Mouse (Mus musculus) neural tube, embryonic 12.5 days (tissue): ENCODE measurements around the gene Zfp536. TPM values are rescaled to one million over a fixed set of nuclear protein-coding genes. Genes with fewer than 3 reads are reported as not detected.

Source experiments
- ATAC-seq: fragments of 200-750 bp; cut with Nextera tagmentation; 2 replicates; pipeline ENCODE4 v1.8.0; 2017; ENCODE audit warnings: low read depth, mild to moderate bottlenecking, moderate TSS enrichment, moderate library complexity; ENCODE audit not compliant: low FRiP score
- H3K27ac ChIP-seq: fragments of 300-500 bp; sonication (generic); 2 replicates; pipeline ENCODE4 v1.5.1; 2016
- H3K27me3 ChIP-seq: fragments of 300-500 bp; sonication (generic); replicated peaks from 2 replicates; pipeline ENCODE4 v1.6.1; 2016; ENCODE audit warnings: mild to moderate bottlenecking
- H3K36me3 ChIP-seq: fragments of 300-500 bp; sonication (generic); 2 replicates; pipeline ENCODE4 v1.6.1; 2016; ENCODE audit warnings: mild to moderate bottlenecking
- H3K4me1 ChIP-seq: fragments of 300-500 bp; sonication (generic); 2 replicates; pipeline ENCODE4 v1.6.1; 2016
- H3K4me2 ChIP-seq: fragments of 300-500 bp; sonication (generic); replicated peaks from 2 replicates; pipeline ENCODE4 v1.6.1; 2016; ENCODE audit warnings: mild to moderate bottlenecking
- H3K4me3 ChIP-seq: fragments of 300-500 bp; sonication (generic); 2 replicates; pipeline ENCODE4 v1.5.1; 2016
- H3K9ac ChIP-seq: fragments of 300-500 bp; sonication (generic); 2 replicates; pipeline ENCODE4 v1.6.1; 2016; ENCODE audit warnings: mild to moderate bottlenecking
- H3K9me3 ChIP-seq: fragments of 300-500 bp; sonication (generic); 2 replicates; pipeline ENCODE4 v1.6.1; 2016; ENCODE audit warnings: mild to moderate bottlenecking
- WGBS: fragments of 180-500 bp; shearing (Covaris S2); methylation state at CpG from one replicate; pipeline ENCODE4 v1.1.7; 2016; 5-methylcytosine and 5-hydroxymethylcytosine counted together
- polyA plus RNA-seq: library from polyadenylated mRNA; unstranded; fragments of >200 nt; fragmentation: Nextera tagmentation; extraction: Ambion mirVana; gene quantifications from 2 replicates; pipeline ENCODE4 v1.2.1, GENCODE M21; 2016

The Zfp536 gene
- 46.9 and 48.5 TPM in 2 replicates for polyA plus RNA-seq

DNA sequence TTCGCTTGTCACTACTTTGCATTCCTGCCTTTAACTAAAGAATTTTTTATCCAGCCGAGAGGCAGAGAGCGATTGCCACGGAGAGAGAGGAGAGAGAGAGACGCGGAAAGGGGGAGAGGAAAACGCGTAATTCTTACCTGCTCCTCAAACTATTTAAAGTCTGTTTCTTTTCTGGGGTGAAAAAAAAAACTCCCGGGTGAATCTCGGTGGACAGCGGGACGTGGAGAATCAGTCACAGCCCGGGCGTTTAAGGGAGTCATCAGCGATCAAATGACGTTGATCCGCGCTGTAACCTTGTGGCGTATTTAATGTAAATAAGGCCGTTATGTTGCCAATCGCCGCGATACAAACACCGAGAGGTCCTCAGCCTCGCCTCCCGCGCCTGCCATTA, at the start of gene Zfp536:
Zfp536 (minus strand) TSS at position 330 of the 391 bp plus-strand sequence.
- no peaks in the 10 kb centered on the region for H3K36me3 ChIP-seq
- H3K27ac ChIP-seq: 0 out of 2 replicates have a peak within 1 kb of the TSS, but pooled peaks have one; percentile 68
- under 1% methylated on average over 27 of the region's 27 CpGs for WGBS
- peak within 1 kb of the TSS; percentile 92 for H3K4me2 ChIP-seq
- 0 out of 2 replicates have a peak, but pooled peaks cover 15% of the 10 kb centered on the region for H3K27me3 ChIP-seq
- no peaks in the 10 kb centered on the region for H3K9me3 ChIP-seq
- peak within 1 kb of the TSS; percentile 67 for H3K4me3 ChIP-seq
- H3K4me1 ChIP-seq: peaks cover 11% of the 10 kb centered on the region
- peak within 1 kb of the TSS; percentile 83 for H3K9ac ChIP-seq
- ATAC-seq: no peak

DNA sequence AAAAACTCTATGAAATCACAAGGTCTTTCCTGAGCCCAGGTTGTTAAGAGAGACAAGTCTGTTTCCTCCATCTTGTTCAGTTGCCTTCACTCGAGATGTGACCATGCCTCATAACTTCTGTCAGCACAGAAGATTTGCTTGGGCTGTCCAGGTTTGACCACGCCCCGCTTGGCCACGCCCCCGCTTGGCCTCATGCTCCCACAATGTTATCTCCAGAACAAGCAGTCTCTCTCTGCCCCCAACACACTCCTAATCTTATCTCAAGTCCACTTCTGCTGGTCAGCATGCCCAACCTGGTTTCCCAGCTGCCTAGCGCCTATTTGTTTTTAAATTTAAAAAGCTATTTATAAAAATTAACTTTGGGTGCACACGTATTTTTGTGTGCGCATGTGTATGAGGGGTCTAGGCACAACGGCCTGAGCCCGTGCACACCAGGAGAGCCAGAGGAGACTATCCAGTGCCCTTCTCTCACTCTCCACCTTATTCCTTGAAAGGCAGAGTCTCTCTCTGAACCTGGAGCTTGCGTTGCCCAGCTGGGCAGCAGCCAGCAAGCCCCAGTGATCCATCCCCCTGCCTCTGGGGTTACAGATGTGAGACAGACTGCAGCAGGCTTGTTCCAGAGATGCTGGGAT, 47.3 kb upstream of the Zfp536 start:
- Histone ChIP-seq H3K27ac (no peak overlapping the region), H3K4me2 (no peak overlapping the region), H3K9ac (no peak overlapping the region), H3K4me1 (no peaks in the 10 kb centered on the region), H3K36me3 (no peaks in the 10 kb centered on the region), H3K9me3 (no peaks in the 10 kb centered on the region), H3K27me3 (no peaks in the 10 kb centered on the region), H3K4me3 (no peak overlapping the region)
- 86% methylated on average over 11 of the region's 11 CpGs for WGBS
- ATAC-seq: no peak

DNA sequence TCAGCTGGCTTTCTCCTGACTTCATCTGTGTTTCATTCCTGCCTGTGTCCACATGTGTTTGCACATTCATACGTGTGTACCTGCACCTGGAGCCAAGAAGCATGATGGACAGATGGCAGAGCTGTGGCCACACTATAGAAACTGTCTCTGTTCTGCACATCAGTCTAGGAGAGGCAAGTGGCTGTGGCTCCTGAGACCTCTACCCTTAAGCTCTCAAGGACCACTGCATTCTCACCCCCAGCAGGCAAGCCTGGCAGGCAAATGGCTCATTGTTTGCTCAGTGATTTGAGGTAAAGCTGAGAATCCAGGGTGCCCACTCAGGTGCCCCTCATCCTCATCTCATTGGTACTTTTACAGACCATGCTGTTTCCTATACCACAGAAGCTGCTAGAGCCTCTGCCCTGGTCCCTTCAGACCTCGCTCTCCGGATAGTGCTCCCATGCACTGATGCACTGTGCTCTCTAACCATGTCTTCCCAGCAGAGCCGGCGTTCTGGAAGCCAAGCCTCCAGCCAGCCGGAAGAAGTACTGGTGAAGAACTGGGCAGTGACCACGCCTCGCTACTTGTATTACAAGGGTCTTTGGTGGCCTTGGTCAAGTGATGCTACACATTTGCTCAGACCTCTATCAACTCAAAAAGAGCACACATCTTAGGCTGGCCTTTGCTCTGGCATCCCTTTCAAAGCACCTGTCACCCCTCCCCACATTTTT, 45.3 kb upstream of the Zfp536 start:
- Histone ChIP-seq H3K27me3 (no peaks in the 10 kb centered on the region), H3K9ac (no peak overlapping the region), H3K4me2 (no peak overlapping the region), H3K4me3 (no peak overlapping the region), H3K4me1 (no peaks in the 10 kb centered on the region), H3K36me3 (no peaks in the 10 kb centered on the region), H3K27ac (no peak overlapping the region), H3K9me3 (no peaks in the 10 kb centered on the region)
- WGBS: 87% methylated on average over 8 of the region's 8 CpGs
- ATAC-seq: no peak

DNA sequence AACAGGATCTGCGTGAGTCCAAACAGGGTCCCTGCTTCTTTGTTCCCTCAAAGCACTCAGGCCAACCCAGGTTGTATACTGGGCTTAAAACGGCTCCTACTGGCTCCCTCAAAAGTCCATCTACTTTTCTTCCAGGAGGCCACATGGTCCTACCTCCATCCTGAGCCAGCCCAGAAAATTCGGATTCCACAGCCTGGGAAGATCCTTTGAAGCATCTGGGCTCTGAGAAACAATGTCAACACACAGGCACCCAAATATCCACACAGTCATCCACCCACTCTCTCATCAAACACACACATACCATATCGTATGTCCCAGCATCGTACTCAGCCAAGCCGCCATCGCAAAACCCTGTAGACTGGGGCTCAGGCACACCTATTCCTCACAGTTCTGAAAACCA, 43.5 kb upstream of the Zfp536 start:
- H3K9me3 ChIP-seq: no peaks in the 10 kb centered on the region
- H3K27ac ChIP-seq: no peak overlapping the region
- no peaks in the 10 kb centered on the region for H3K4me1 ChIP-seq
- H3K9ac ChIP-seq: no peak overlapping the region
- no peak for ATAC-seq
- no peaks in the 10 kb centered on the region for H3K36me3 ChIP-seq
- 88% methylated on average over 7 of the region's 7 CpGs for WGBS
- H3K27me3 ChIP-seq: no peaks in the 10 kb centered on the region
- H3K4me2 ChIP-seq: no peak overlapping the region
- H3K4me3 ChIP-seq: no peak overlapping the region

DNA sequence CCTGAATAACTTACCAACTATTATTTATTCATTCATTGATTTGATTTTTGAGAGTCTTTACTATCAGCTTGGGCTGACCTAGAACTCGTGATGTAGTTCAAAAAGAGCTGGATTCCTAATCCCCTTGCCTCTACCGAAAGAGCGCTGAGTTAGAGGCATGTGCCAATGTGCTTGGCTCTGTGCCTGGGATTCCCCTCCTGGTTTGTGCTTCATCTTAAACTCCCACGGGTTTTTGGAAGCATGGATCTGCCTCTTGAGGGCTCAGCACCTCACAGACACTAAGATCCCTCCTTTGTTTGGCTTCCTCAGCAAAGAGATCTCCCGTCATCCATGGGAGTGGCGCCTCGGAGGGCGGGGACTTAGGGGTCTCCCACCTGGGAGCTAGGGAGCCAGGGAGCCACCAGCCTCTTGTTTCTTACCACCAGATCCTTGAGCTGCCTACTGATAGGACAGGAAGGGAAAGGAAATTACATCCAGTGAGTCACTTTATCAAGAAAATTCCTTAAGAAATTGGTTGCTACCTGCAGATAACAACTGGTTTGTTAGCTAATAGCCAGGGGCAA, 41.5 kb upstream of the Zfp536 start:
- no peak for ATAC-seq
- no peak overlapping the region for H3K4me2 ChIP-seq
- no peak overlapping the region for H3K9ac ChIP-seq
- no peaks in the 10 kb centered on the region for H3K36me3 ChIP-seq
- no peak overlapping the region for H3K4me3 ChIP-seq
- H3K4me1 ChIP-seq: no peaks in the 10 kb centered on the region
- no peaks in the 10 kb centered on the region for H3K9me3 ChIP-seq
- no peak overlapping the region for H3K27ac ChIP-seq
- WGBS: 66% methylated on average over 8 of the region's 8 CpGs
- H3K27me3 ChIP-seq: no peaks in the 10 kb centered on the region

DNA sequence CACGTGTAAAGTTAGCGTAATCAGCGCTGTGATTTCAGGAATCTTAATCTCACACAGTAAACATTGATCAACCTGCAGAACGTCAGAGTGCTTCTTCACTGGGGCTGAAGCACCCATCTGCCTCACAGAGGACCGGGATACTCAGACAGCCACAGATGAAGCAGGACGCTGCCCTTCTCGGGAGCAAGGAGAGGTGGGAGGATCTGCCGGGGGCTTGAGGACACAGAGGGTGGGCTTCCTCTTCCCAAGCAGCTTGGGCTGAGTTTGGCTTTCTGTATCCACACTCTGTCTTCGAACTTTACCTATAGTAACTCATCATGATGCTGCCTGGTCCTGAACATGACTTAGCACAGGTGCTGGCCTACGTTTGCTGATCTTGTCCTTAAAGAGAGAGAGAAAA, 40.2 kb upstream of the Zfp536 start:
- no peak overlapping the region for H3K27ac ChIP-seq
- H3K36me3 ChIP-seq: no peaks in the 10 kb centered on the region
- H3K4me2 ChIP-seq: no peak overlapping the region
- no peak overlapping the region for H3K4me3 ChIP-seq
- H3K4me1 ChIP-seq: no peaks in the 10 kb centered on the region
- WGBS: 82% methylated on average over 10 of the region's 10 CpGs
- ATAC-seq: no peak
- no peaks in the 10 kb centered on the region for H3K9me3 ChIP-seq
- H3K27me3 ChIP-seq: no peaks in the 10 kb centered on the region
- no peak overlapping the region for H3K9ac ChIP-seq

DNA sequence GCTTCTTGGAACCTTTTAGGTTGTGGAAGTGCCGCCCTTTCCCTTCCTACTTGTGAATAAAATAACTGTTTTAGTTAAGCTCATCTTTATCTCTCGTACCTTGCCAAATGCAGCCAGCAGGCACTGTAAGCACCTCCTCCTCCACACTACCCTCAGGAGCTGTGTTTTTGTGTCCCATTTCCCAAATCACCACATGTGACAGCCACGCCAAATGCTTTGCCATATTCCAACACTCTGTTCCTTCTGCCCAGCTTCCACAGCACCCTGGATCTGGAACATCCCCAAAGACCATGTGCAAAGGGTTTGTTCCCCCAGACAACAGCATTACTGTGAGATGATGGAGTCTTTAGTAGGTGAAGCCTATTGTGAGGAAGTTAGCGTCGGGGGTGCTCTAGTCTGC, 36.5 kb upstream of the Zfp536 start:
- Histone ChIP-seq H3K27ac (no peak overlapping the region), H3K4me1 (no peaks in the 10 kb centered on the region), H3K36me3 (no peaks in the 10 kb centered on the region), H3K4me3 (no peak overlapping the region), H3K9me3 (no peaks in the 10 kb centered on the region), H3K27me3 (no peaks in the 10 kb centered on the region), H3K4me2 (no peak overlapping the region), H3K9ac (no peak overlapping the region)
- no peak for ATAC-seq
- 90% methylated on average over 5 of the region's 5 CpGs for WGBS

DNA sequence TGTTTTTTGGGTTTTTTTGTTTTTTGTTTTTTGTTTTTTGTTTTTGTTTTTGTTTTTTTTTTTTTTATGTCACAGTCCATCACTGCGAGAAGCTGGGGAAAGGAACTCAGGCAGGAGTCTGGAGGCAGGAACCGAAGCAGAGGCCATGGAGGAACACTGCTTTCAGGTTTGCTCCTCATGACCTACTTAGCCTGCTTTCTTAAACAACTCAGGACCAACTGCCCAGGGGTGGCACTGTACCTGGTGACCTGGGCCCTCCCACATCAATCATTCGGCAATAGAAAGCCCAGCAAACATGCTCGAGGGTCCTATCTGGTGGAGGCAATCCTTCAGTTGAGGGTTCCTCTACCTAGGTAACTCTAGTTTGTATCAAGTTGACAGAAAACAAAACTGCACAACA, 35.6 kb upstream of the Zfp536 start:
- Histone ChIP-seq H3K4me1 (no peaks in the 10 kb centered on the region), H3K27ac (no peak overlapping the region), H3K27me3 (no peaks in the 10 kb centered on the region), H3K4me2 (no peak overlapping the region), H3K9ac (no peak overlapping the region), H3K9me3 (no peaks in the 10 kb centered on the region), H3K36me3 (no peaks in the 10 kb centered on the region), H3K4me3 (no peak overlapping the region)
- no peak for ATAC-seq
- WGBS: 91% methylated on average over 4 of the region's 4 CpGs

DNA sequence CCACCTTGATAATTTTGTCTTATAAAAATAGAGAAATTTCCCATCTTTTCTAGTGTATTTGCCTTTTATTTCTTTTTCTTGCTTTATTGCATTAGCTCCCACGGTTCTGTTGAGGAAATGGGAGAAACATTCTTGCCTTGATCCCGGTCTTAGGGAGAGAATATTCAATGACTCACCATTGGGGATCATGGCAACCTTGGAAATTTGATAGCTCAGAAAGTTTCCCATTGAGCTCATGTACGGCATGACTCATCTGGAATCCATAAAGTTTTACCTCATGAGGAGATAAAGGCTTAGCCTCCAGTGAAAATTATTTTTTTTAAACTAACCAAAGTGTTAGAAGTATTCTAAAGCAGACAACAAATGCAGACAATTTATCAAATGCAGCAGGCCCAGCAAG, 27.7 kb upstream of the Zfp536 start:
- H3K4me1 ChIP-seq: no peaks in the 10 kb centered on the region
- H3K4me3 ChIP-seq: no peak overlapping the region
- no peak overlapping the region for H3K4me2 ChIP-seq
- 72% methylated on average over 3 of the region's 3 CpGs for WGBS
- no peaks in the 10 kb centered on the region for H3K9me3 ChIP-seq
- no peaks in the 10 kb centered on the region for H3K36me3 ChIP-seq
- no peaks in the 10 kb centered on the region for H3K27me3 ChIP-seq
- no peak overlapping the region for H3K9ac ChIP-seq
- H3K27ac ChIP-seq: no peak overlapping the region
- ATAC-seq: no peak

DNA sequence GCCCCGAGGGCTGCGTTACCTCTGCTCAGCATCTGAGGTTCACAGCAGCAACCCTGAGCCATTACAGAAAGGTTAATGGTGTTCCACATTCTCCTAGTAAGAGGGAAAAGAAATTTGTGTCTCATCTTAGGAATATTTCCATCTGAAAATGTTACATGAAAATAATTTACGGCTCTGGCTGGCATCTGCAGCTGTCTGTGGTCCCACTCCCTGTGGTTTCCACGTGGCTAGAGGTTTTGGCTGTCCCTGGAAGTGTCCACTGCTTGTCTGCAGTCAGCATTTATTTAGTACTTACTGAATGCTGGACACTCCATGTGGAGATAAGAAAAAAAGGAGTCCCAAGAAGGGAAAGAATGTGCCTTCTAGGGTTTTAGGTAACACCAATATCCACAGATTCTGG, 15.3 kb upstream of the Zfp536 start:
- Histone ChIP-seq H3K27ac (no peak overlapping the region), H3K4me3 (no peak overlapping the region), H3K36me3 (no peaks in the 10 kb centered on the region), H3K9me3 (no peaks in the 10 kb centered on the region; the same call in 1 of the 2 replicates), H3K4me2 (no peak overlapping the region), H3K27me3 (no peaks in the 10 kb centered on the region), H3K9ac (no peak overlapping the region), H3K4me1 (no peaks in the 10 kb centered on the region)
- WGBS: 69% methylated on average over 4 of the region's 4 CpGs
- no peak for ATAC-seq

DNA sequence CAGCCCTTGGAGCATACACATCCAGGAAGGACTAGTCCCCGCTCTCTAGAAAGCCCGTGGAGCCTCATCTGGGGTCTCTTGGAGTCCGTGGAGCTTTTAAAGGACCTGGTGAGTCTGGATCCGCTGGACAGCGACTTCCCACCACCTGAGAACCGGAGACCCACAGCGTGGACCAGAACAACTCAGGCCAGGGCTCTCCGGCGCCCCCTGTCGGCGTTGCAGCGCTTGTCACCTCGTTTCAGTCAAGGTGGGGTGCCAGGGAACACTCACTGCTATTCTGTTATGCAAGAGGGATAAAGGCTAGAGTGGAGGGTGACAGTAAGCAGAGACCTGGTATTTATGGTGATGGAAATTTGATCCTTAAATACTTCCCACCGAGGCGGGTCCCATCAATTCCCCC, 2.1 kb upstream of the Zfp536 start:
- H3K36me3 ChIP-seq: no peaks in the 10 kb centered on the region
- H3K9ac ChIP-seq: no peak overlapping the region
- WGBS: 2% methylated on average over 15 of the region's 15 CpGs
- peaks cover 8% of the 10 kb centered on the region; the same call in 1 of the 2 replicates for H3K4me1 ChIP-seq
- no peak overlapping the region for H3K4me3 ChIP-seq
- no peak for ATAC-seq
- H3K27me3 ChIP-seq: 0 out of 2 replicates have a peak, but pooled peaks cover 15% of the 10 kb centered on the region
- no peak overlapping the region for H3K27ac ChIP-seq
- H3K9me3 ChIP-seq: no peaks in the 10 kb centered on the region
- no peak overlapping the region; the same call in 1 of the 2 replicates for H3K4me2 ChIP-seq

DNA sequence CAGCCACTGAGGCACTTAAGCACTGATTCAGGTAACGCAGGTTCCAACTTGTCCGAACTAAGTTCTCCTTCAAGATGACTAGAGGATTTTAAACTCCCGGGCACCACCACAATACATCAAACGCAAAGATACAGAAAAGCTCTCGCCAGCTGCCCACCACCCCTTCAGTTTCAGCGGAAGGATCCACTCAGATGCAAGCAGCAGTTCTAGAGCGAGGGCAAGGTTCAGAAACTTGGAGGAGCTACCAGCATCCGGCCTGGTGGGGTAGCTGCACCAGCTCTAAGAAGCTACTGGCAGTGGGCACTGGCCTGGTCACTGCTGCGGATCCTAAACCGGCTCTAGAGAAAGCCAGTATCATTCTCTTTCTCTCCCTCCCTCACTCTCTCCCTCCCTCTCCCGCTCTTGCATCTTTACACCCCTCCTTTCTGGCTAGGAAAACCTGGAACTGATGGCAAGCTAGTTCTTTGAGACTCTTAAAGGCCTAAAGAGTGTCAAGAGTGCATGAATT, 1.1 kb upstream of the Zfp536 start:
- Histone ChIP-seq H3K27ac (no peak overlapping the region), H3K27me3 (0 out of 2 replicates have a peak, but pooled peaks cover 15% of the 10 kb centered on the region), H3K4me3 (no peak overlapping the region), H3K4me2 (0 out of 2 replicates have a peak overlapping the region, but pooled peaks have one; percentile 9), H3K36me3 (no peaks in the 10 kb centered on the region), H3K4me1 (peaks cover 8% of the 10 kb centered on the region; the same call in 1 of the 2 replicates), H3K9me3 (no peaks in the 10 kb centered on the region), H3K9ac (no peak overlapping the region)
- ATAC-seq: no peak
- WGBS: 16% methylated on average over 11 of the region's 11 CpGs
